Mouse (Mus musculus) hindbrain, postnatal 0 days (tissue): ENCODE measurements at regions not wholly inside any gene's neighbourhood (a gene's known extent, or its start where the extent isn't known, plus 50 kb on each side); places are given as distances from the start of the nearest gene placed in this dataset.

Source experiments
- ATAC-seq: fragments of 200-750 bp; cut with Nextera tagmentation; 2 replicates; pipeline ENCODE4 v1.8.0; 2017; ENCODE audit warnings: mild to moderate bottlenecking, moderate TSS enrichment, moderate library complexity
- DNase-seq: peaks from one replicate; pipeline ENCODE4 v3.0.0-alpha.2; 2015; ENCODE audit warnings: low spot score
- H3K27ac ChIP-seq: fragments of 300-500 bp; sonication (generic); 2 replicates; pipeline ENCODE4 v1.5.1; 2014; ENCODE audit warnings: mild to moderate bottlenecking
- H3K27me3 ChIP-seq: fragments of 300-500 bp; sonication (generic); 2 replicates; pipeline ENCODE4 v1.6.1; 2014; ENCODE audit warnings: low read length, mixed read lengths; ENCODE audit not compliant: insufficient read depth
- H3K36me3 ChIP-seq: fragments of 300-500 bp; sonication (generic); 2 replicates; pipeline ENCODE4 v1.6.1; 2014; ENCODE audit warnings: low read length, mixed read lengths; ENCODE audit not compliant: insufficient read depth
- H3K4me1 ChIP-seq: fragments of 300-500 bp; sonication (generic); 2 replicates; pipeline ENCODE4 v1.6.1; 2014; ENCODE audit warnings: antibody characterized with exemption, low read length, mixed read lengths; ENCODE audit not compliant: insufficient read depth
- H3K4me2 ChIP-seq: fragments of 300-500 bp; sonication (generic); 2 replicates; pipeline ENCODE4 v1.6.1; 2014; ENCODE audit warnings: low read depth, mild to moderate bottlenecking, low read length, moderate library complexity, mixed read lengths
- H3K4me3 ChIP-seq: fragments of 300-500 bp; sonication (generic); 2 replicates; pipeline ENCODE4 v1.5.1; 2014; ENCODE audit warnings: low read length
- H3K9ac ChIP-seq: fragments of 300-500 bp; sonication (generic); replicated peaks from 2 replicates; pipeline ENCODE4 v1.6.1; 2014; ENCODE audit warnings: mild to moderate bottlenecking, low read length, moderate library complexity, mixed read lengths
- H3K9me3 ChIP-seq: fragments of 300-500 bp; sonication (generic); 2 replicates; pipeline ENCODE4 v1.6.1; 2016; ENCODE audit warnings: low read length, mixed read lengths
- CTCF ChIP-seq: IDR thresholded peaks from 2 replicates; pipeline ENCODE4 v1.5.1; 2016; ENCODE audit warnings: antibody characterized with exemption, control low read depth, low read depth
- WGBS: fragments of 180-500 bp; shearing (Covaris S2); extraction: QIAGEN DNeasy Blood & Tissue Kit; methylation state at CpG from one replicate; pipeline ENCODE4 v1.1.7; 2014; 5-methylcytosine and 5-hydroxymethylcytosine counted together

GRCm38 (mm10) chr14:84686848-84687247, 243.5 kb downstream of the Pcdh17 start:
- Histone ChIP-seq H3K4me1 (no peaks in the 10 kb centered on the region), H3K4me2 (no peak overlapping the region), H3K9ac (no peak overlapping the region), H3K27me3 (no peaks in the 10 kb centered on the region), H3K36me3 (no peaks in the 10 kb centered on the region), H3K4me3 (no peak overlapping the region), H3K9me3 (no peaks in the 10 kb centered on the region), H3K27ac (no peak overlapping the region)
- DNase-seq (no peak), ATAC-seq (no peak)
- no peak for TF ChIP-seq CTCF
- 84% methylated on average over 3 of the region's 3 CpGs for WGBS

DNA sequence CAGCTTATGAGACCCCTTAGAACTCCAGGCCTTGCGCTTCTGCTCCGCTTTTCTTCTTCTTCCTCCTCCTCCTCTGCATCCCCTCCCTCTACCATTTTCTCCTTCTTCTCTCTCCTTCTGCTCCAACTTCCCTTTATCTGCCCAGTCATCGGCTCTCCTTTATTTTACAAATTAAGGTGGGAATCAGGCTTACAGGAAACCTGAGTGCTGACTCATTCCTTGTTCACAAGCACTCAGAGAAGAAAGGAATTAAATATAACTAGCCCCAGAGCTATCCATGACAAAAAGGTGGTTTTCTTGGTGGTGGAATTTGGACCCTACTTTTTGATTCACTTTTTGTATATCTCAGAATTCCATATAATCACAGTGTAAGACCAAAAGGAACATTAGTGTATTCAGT, 247.4 kb downstream of the Pcdh17 start:
- DNase-seq (no peak), ATAC-seq (no peak)
- Histone ChIP-seq H3K27me3 (no peaks in the 10 kb centered on the region), H3K27ac (no peak overlapping the region), H3K4me3 (no peak overlapping the region), H3K4me1 (no peaks in the 10 kb centered on the region), H3K36me3 (no peaks in the 10 kb centered on the region), H3K4me2 (no peak overlapping the region), H3K9me3 (no peaks in the 10 kb centered on the region), H3K9ac (no peak overlapping the region)
- 86% methylated on average over 3 of the region's 3 CpGs for WGBS
- TF ChIP-seq CTCF: no peak
